Mouse (Mus musculus) sigmoid colon, adult 10 weeks (tissue): ENCODE data around the gene Arsa. TPM values are rescaled to one million over a fixed set of nuclear protein-coding genes. Genes with fewer than 3 reads are reported as not detected.

Source experiments
- polyA plus RNA-seq: library from polyadenylated mRNA; stranded (reverse); fragments of 350-450 nt; fragmentation: Illumina TruSeq; extraction: RNeasy Lipid Tissue Mini Kit (QIAGEN cat#74804); gene quantifications from one replicate; pipeline ENCODE4 v1.2.3, GENCODE M21; 2014; ENCODE audit warnings: low read depth, low replicate concordance

Arsa gene
- polyA plus RNA-seq: 3.2 TPM

DNA sequence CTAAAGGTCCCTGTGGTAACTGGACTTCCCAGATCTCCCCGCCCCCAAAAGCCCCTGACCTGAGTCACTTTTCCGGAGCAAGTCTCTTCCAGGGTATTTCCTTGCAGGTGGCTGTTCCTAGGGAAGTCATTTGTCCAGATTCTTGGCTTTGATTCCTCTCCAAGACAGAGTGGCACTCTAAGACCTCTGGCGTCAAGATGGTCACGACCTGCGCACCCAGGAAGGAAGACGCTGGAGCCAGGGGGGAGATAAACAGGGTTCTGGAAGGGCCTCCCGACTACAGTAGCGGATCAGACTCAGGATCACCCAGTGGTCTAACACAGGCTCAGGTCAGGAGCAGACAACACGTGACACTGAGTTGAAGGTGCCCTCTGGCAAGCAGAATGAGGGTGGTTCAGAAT, at the start of gene Arsa:
Arsa (minus strand) TSS at position 335 of the 401 bp plus-strand sequence.

DNA sequence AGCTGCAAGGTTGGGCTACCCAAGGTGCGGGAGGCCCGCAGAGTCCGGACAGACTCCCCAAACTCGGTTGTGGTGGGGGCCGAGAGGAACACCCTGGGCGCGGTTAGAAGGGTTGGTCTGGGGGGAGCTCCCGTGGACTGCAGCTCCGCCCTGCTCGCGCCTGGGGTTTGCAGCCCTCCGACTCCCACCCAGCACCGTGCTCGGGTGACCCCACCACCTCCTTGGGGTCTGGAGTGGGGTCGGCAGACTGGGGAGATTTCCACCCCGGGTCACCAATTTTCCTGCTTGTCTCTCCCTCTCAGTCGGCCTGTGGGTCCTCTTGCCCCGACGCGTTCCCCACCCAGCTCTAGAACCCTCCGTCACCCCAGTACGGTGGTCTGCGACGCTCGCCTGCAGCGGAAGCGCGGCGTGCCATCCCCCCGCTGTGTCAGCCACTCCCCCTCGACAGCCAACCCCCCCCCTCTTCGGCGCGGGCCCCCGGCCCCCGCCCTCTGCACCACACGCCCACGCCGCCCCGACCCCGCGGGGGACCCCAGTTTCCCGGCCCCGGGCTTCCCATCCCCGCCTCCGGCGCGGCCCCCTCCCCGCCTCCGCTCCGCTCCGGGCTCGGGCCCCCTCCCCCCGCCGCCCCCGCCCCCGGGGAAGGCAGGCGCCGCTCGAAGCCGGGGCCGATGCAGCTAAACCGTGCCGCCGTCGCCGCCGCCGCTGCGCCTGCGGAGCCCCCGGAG, 21.9 kb upstream of the Arsa start, which contains the start of gene Shank3:
Shank3 (plus strand) TSS at position 663 of the 728 bp plus-strand sequence.

DNA sequence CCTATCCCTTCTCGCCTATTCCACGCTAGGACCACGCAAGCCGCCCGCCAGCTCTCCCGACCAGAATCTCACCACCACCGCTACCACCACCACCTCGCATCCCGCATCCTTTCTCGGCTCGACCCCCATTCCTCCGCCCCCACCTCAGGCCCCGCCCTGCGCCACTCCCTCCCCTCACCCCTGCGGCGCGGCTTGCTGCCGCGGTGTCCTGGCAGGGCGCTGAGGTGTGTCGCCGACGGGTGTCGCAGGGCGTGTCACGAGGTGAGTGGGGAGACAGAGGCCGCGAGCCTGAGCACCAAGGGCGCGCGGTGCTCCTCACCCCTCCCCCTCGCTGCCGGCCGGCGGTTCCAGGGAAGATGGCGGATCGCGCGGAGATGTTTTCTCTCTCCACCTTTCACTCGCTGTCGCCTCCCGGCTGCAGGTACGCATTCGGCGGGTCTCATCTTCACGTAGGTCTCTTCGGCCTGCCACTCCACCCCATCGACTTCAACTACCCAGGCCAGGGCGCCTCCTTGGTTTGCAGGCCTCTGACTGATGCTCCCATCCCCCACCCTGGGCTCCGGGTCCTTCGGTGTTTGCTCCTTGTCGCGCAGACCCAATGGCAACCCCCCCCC, 23.3 kb downstream of the Arsa start, which contains the start of gene Mapk8ip2:
Mapk8ip2 (plus strand) TSS at position 49 of the 614 bp plus-strand sequence.

DNA sequence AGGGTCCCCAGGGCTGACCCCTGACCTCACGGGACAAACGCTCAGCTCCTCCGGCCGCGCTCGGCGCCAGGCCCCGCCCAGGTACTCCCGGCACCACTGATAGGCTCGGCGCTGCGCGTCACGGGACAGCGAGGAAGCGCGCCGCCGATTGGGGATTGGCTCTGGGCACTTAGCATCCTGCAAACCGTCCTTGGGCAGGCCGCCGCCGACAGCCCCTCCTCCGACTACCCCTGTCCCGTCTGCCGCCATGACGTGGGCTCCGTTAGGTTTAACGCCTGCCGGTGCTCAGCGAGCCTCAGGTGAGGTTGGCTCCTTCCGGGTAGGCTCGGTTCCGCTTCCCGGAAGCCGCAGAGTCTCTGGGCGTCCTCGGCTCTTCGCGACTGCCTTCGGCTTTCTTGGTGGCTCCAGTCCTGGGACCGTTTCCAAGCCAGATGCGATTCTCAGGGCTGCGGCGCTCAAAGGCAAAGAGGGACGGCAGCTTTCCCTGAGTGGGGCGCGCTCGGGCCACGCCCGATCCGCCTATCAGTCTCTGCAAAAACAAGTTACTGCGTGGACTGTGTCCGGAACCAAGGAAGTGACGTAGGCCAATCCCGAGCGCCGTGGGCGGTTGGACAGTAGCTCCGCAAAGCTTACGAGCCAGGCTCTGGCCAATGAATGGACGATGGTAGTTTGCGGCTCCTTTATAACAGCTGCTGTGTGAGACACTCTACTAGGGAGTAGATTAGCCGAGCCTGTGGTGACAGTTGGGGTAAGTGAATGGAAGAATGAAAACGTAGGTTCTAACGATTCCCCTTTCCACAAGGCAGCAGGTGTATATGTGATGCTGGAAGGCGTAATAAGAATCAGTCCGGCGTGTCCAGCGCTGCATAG, 47.6 kb downstream of the Arsa start, which contains the start of the genes C730034F03Rik, Gm44502 and Chkb:
C730034F03Rik (plus strand) TSS at position 238 of the 870 bp plus-strand sequence.
Gm44502 (minus strand) TSS at position 345 of the 870 bp plus-strand sequence.
Chkb (minus strand) TSS at position 557 of the 870 bp plus-strand sequence.

DNA sequence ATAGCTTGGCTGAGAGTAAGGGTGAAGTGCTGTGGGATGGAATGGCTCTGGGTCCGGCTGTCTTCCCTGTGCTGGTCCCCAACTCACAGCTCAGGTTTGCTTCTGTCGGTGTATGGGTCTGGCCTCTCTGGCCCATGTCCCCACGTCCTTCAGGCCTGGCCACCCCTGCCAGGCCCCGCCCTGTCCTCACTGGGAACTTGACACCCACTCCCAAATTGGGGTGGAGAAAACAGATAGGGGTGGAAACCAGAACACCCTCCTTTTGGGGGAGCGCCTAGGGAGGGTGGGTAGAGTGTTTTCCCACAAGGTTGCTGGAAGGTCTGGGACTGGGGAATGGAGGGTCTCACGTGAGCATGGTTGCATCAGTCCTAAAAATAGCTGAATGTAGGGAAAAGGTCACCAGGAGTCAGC, 51.5 kb downstream of the Arsa start, which contains the start of gene Cpt1b:
Cpt1b (minus strand) TSS at position 153 of the 411 bp plus-strand sequence.

Other genes starting within 250 kb of the Arsa start
- gene Sbf1, start 162.1 kb downstream of the Arsa start, polyA plus RNA-seq: 4.3 TPM
- gene Adm2, start 154.7 kb downstream of the Arsa start, polyA plus RNA-seq: not detected
- not detected for gene Miox, start 143.0 kb downstream of the Arsa start, polyA plus RNA-seq
- gene Lmf2, start 121.8 kb downstream of the Arsa start, polyA plus RNA-seq: 5.0 TPM
- 11.4 TPM for gene Ncaph2, start 121.7 kb downstream of the Arsa start, polyA plus RNA-seq
- gene Sco2, start 103.6 kb downstream of the Arsa start, polyA plus RNA-seq: 0.54 TPM
- gene Tymp, start 100.4 kb downstream of the Arsa start, polyA plus RNA-seq: not detected
- gene Odf3b, start 98.1 kb downstream of the Arsa start, polyA plus RNA-seq: not detected
- not detected for gene Klhdc7b, start 92.5 kb downstream of the Arsa start, polyA plus RNA-seq
- not detected for gene Syce3, start 66.9 kb downstream of the Arsa start, polyA plus RNA-seq
- not detected for gene Cpt1b, start 51.6 kb downstream of the Arsa start, polyA plus RNA-seq
- 3.1 TPM for gene C730034F03Rik, start 47.8 kb downstream of the Arsa start, polyA plus RNA-seq
- 0.19 TPM for gene Gm44502, start 47.7 kb downstream of the Arsa start, polyA plus RNA-seq
- gene Chkb, start 47.5 kb downstream of the Arsa start, polyA plus RNA-seq: 107 TPM
- 0.63 TPM for gene Mapk8ip2, start 23.5 kb downstream of the Arsa start, polyA plus RNA-seq
- 0.22 TPM for gene Shank3, start 22.2 kb upstream of the Arsa start, polyA plus RNA-seq
- not detected for gene Acr, start 90.9 kb upstream of the Arsa start, polyA plus RNA-seq
- 9.3 TPM for gene Rabl2, start 114.5 kb upstream of the Arsa start, polyA plus RNA-seq